Mouse (Mus musculus): Measurements from ENCODE around the gene Pira2.
"Not testable (repeated sequence)": the region's sequence is repeated elsewhere in the genome, so short reads cannot be mapped to it uniquely, and the experiment has no call there.

DNA sequence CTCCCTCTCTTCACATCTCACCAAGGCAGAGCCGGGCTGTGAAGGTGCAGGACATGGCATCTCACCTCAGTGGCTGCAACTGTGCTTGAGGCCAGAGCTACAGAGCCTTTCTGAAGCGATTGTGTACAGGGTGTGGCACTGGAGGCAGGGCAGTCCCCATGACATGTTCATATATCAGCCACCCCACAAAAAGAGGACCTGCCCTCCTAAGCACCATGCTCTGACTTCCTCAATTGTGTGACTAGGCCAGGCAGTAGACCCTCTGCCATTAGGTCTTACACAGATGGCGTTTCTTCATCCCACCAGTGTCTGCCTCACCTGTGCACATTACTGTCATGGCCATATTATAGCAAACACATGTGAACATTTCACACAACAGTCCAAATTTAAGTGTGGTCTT, 44.9 kb downstream of the Pira2 start:
- TF ChIP-seq POLR2A (IDR thresholded peaks at IDR 0.05; ENCODE audit: insufficient read length, low read depth); TCF12 (IDR thresholded peaks at IDR 0.05; ENCODE audit: insufficient read depth, poor library complexity, severe bottlenecking); POLR2AphosphoS2 (IDR thresholded peaks at IDR 0.05; ENCODE audit: insufficient read length, low read depth); MYOD1 (IDR thresholded peaks at IDR 0.05; ENCODE audit: control insufficient read depth in 1 of 3, insufficient read length in 2 of 3, low read depth in 2 of 3); MYOG (IDR thresholded peaks at IDR 0.05; ENCODE audit: control insufficient read depth in 1 of 3, insufficient read depth in 1 of 3, insufficient read length in 2 of 3, low read depth in 2 of 3); REST (IDR thresholded peaks at IDR 0.05; ENCODE audit: insufficient read depth, insufficient read length): not testable (repeated sequence)

Measured in myocyte (in vitro differentiated cells).